Mouse (Mus musculus) cerebellum, postnatal 14 days (tissue): ENCODE measurements around the gene Gltpd2.
"Not testable (repeated sequence)": the region's sequence is repeated elsewhere in the genome, so short reads cannot be mapped to it uniquely, and the experiment has no call there.

Experiments
- DNase-seq, 2 experiments: peaks; one replicate each; pipeline ENCODE4 v3.0.0; 2021; ENCODE audit warnings: mixed read lengths in 2 of 2

Gene Gltpd2

DNA sequence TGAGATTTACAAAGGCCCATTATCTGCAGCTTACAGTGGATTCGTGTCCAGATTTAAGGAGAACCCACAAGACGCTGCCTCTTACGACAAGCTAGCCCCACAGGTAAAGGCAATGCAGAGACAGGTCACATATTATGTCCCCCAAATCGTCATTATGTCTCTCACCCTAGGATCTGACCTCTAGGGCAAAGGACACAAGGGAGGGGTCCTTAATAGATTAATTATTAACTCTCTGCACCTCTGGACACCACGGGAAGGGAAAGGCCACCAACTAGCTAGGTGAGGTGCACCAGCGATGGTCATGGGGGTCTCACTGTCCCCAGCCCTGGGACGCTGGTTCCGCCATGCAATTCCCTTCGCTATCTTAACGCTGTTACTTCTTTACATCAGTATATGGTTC, at the start of gene Gltpd2:
Gene Gltpd2, plus strand, starts transcription at position 274 of the 400 bp plus-strand sequence.
- no peak for DNase-seq

DNA sequence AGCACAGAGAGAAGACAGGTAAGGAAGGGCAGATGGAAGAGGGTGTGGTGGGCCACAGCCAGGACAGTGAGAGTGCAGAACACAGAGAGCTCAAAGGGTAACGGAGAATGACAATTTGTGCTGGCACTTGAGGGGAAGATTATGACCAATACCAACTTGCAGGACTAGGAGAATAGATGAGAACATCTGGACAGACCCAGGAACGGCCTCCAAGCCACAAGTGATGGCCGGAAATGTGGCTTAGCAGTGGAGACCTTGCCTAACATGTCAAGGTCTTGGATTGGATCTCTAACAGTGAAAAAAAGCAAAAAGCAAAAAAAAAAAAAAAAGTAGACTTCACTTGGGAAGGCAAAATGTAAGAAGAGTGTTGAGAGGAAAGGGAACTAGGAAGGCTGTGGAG, 49.2 kb upstream of the Gltpd2 start:
- DNase-seq = no peak

- no peak for DNase-seq
Measured at GRCm38 (mm10) chr11:70472716-70473115, 46.3 kb upstream of the Gltpd2 start.

DNA sequence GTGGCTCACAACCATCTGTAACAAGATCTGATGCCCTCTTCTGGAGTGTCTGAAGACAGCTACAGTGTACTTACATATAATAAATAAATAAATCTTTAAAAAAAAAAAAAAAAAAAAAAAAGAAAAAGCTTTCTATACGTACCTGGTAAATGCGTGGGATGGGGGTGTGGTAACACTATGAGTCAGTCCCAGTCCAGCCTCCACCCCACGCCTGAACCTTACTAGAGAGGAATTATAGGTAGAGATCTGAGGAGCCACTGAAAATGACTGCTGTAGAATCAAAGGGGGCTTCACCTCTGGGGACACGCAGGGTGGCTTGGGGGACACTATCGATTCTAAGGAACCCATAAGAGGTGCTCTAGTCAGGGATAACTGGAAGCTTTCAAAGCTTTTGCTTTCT, 45.7 kb upstream of the Gltpd2 start:
- not testable (repeated sequence) for DNase-seq

GRCm38 (mm10) chr11:70474872-70475534, 44.0 kb upstream of the Gltpd2 start:
- no peak for DNase-seq

DNA sequence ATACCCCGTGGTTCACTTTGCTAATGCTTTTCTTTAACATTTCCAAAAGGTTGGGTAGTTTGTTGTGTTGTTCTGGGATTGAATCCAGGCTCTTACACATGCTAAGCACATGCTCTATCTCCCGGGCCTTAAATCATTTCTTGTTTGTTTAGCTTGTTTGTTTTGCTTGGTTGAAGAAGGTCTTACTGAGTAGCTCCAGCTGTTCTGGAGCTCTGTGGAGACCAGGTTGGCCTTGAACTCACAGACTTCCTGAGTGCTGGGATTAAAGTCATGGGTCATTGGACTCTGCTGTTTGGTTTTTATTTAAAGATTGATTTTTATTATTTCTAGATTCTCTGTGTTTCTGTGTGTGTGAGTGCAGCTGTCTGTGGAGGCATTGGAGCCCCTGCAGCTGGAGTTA, 33.5 kb upstream of the Gltpd2 start:
- no peak for DNase-seq

GRCm38 (mm10) chr11:70487816-70488215, 31.2 kb upstream of the Gltpd2 start:
- DNase-seq = no peak

- DNase-seq = no peak
Measured at GRCm38 (mm10) chr11:70489138-70489537, 29.9 kb upstream of the Gltpd2 start.

GRCm38 (mm10) chr11:70489684-70490083, 29.3 kb upstream of the Gltpd2 start:
- DNase-seq = no peak

DNA sequence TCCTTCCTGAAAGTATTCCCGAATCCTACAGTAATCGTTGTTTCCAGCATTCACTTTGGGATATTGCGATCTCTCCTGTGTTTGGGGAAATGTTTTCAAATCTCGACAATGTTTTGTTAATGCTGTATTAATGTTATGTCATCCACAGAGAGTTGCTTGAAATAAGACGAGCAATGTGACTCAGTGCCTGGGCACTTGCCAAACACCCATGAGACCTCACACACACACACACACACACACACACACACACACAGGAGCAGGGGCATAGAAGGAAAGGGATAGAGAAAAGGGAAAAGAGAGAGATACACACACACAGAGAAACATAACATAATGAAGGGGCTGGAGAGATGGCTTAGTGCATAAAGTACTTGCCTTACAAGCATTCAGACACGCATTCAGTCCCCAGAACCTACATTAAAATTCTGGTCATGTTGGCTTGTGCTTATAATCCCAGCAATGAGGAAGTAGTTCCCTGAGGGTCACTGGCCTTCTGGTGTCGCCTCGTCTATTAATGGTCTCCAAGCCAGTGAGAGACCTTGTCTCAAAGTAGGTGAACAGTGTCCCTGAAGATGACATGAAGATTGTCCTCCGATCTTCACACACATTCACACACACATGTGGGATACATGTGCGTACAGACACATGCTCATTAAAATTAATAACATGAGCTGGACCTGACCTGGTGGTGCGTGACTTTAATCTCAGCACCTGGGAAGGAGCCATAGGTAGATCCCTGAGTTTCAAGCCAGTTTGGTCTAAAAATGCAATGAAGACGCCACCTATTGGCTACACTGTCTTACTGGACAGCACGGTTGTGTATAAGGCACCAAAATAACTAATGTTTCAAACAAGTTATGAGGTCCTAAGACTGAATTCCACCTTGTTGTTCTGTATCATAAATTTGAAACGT, 19.2 kb upstream of the Gltpd2 start:
- peak; percentile 32 to 34 for DNase-seq

- no peak for DNase-seq
Measured at GRCm38 (mm10) chr11:70500476-70500812, 18.6 kb upstream of the Gltpd2 start.

GRCm38 (mm10) chr11:70502018-70502417, 17.0 kb upstream of the Gltpd2 start:
- no peak for DNase-seq

- no peak for DNase-seq
Measured at GRCm38 (mm10) chr11:70504970-70505369, 14.0 kb upstream of the Gltpd2 start, which contains the start of gene Tm4sf5. Gene Tm4sf5 (plus strand): TSS chr11:70505244.

DNA sequence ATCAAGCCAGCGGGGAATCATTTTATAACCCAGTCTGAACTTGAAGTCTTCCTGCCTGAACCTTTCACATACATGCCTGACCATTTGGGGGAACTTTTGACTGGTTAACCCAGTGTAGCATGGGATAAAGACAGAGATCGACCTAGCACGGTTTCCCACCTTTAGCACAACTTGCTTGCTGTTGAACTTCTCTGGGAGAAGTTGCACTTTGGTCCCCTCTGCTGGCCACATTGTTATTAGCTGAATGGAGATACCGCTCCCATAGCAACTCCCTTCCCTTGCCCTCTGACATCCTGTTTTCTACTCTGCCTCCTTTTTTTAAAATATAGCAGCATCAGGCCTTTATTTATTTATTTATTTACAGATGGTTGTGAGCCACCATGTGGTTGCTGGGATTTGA, 12.6 kb upstream of the Gltpd2 start:
- DNase-seq = peak; percentile 74 to 81

DNA sequence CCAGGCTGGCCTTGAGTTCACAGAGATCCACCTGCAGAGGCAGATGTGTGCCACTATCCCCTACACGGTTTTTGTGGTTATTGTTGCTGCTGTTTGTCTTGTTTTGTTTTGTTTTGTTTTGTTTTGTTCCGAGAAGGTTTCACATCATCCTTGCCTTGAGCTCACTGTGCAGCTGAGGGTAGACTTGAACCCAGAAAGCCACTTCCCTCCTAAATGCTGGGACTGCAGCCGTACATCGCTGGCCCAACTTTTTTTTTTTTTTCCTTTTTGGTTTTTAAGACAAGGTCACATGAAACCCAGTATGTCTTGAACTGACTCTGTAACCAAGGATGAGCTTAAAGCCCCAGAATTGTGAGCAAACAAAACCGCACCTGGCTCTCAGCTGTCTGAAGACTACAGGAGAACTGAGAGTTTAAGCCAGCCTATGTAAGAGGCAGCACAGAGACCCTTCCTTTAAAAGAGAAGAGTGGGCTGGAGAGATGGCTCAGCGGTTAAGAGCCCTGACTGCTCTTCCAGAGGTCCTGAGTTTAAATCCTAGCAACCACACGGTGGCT, 12.0 kb upstream of the Gltpd2 start:
- no peak for DNase-seq

GRCm38 (mm10) chr11:70509753-70510564, 9.0 kb upstream of the Gltpd2 start:
- DNase-seq = peak; percentile 64 to 73

GRCm38 (mm10) chr11:70511242-70511641, 7.8 kb upstream of the Gltpd2 start:
- DNase-seq = no peak

DNA sequence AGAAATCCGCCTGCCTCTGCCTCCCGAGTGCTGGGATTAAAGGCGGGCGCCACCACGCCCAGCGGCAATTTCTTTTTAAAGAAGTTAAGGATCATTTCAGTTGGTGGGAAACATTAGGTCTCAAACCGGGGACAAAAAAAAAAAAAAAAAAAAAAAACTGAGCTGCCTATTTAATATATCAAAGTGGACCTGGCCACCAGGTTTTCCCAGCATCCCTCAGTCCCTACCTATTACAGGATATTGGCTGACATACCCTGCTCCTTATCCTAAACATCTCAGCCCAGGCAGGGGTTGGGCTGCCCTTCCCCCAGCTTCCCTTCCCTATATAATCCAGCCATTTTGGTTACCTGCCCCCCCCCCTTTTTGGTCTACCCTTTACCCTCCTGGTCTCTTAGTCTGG, 7.2 kb upstream of the Gltpd2 start:
- DNase-seq = no peak

- no peak for DNase-seq
Measured at GRCm38 (mm10) chr11:70512709-70513342, 6.2 kb upstream of the Gltpd2 start.

GRCm38 (mm10) chr11:70513520-70513919, 5.5 kb upstream of the Gltpd2 start:
- no peak for DNase-seq

GRCm38 (mm10) chr11:70514288-70514687, 4.7 kb upstream of the Gltpd2 start, which contains the start of gene Vmo1:
Gene Vmo1 (minus strand): TSS chr11:70514616.
- DNase-seq = no peak

DNA sequence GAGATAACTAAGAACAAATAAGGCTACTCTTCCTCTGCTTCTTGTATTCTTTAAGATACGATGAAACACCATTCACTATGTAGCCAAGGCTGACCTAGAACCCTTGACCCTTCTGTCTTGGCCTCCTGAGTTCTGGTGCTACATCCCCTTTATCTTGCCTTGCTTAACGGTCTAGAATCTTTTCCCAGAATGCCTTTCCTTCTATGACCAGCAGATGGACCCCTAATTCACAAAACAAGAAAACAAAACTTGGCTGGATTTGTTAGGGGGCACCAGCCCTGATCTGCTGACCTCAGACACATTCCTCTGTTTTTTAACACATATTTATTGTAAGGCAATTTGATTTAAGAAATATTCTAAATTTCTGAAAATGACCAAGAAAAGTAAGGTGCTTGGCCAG, 2.6 kb upstream of the Gltpd2 start:
- DNase-seq = peak; percentile 58 to 63
